Mouse (Mus musculus): ENCODE data around the gene Top3a. TPM values are rescaled to one million over a fixed set of nuclear protein-coding genes. Genes with fewer than 3 reads are reported as not detected.
A peak's percentile ranks its signal among the peaks of the same experiment; 100 is the strongest.

Top3a gene
- polyA plus RNA-seq, 1 experiment from 2014 or later: 17.8 TPM

- Histone ChIP-seq H3K4me1 (peaks cover 31% of the 10 kb centered on the region), H3K9me3 (no peaks in the 10 kb centered on the region), H3K27ac (replicated peaks) (no peak overlapping the region), H3K36me3 (peaks cover 40% of the 10 kb centered on the region), H3K4me2 (replicated peaks) (peak overlapping the region; percentile 75), H3K9ac (replicated peaks) (no peak overlapping the region), H3K27me3 (no peaks in the 10 kb centered on the region), H3K4me3 (peak overlapping the region; percentile 91)
- 82% methylated on average over 6 of the region's 6 CpGs for WGBS
- ATAC-seq (ENCODE audit: low FRiP score, low read depth): no peak
These were observed 47.9 kb downstream of the Top3a start for GRCm38 (mm10) chr11:60729217-60729641.

GRCm38 (mm10) chr11:60728260-60728761 lies 48.9 kb downstream of the Top3a start, which contains the start of gene Mief2:
Gene Mief2 (plus strand): TSS chr11:60728398.
- peaks cover 31% of the 10 kb centered on the region for H3K4me1 ChIP-seq
- H3K27ac ChIP-seq (replicated peaks): peak within 1 kb of the TSS; percentile 88
- H3K4me3 ChIP-seq: peak within 1 kb of the TSS; percentile 91
- WGBS: under 1% methylated on average over 44 of the region's 44 CpGs
- no peaks in the 10 kb centered on the region for H3K27me3 ChIP-seq
- peaks cover 41% of the 10 kb centered on the region for H3K36me3 ChIP-seq
- peak within 1 kb of the TSS; percentile 75 for H3K4me2 ChIP-seq (replicated peaks)
- peak within 1 kb of the TSS; percentile 90 for H3K9ac ChIP-seq (replicated peaks)
- H3K9me3 ChIP-seq: no peaks in the 10 kb centered on the region
- ATAC-seq (ENCODE audit: low FRiP score, low read depth): peak; percentile 83

- H3K9ac ChIP-seq (replicated peaks): peak overlapping the region; percentile 90
- WGBS: 8% methylated on average over 12 of the region's 12 CpGs
- H3K4me1 ChIP-seq: peaks cover 31% of the 10 kb centered on the region
- H3K9me3 ChIP-seq: no peaks in the 10 kb centered on the region
- peaks cover 41% of the 10 kb centered on the region for H3K36me3 ChIP-seq
- H3K4me3 ChIP-seq: peak overlapping the region; percentile 91
- peak; percentile 28 for ATAC-seq (ENCODE audit: low FRiP score, low read depth)
- H3K4me2 ChIP-seq (replicated peaks): peak overlapping the region; percentile 75
- no peaks in the 10 kb centered on the region for H3K27me3 ChIP-seq
- H3K27ac ChIP-seq (replicated peaks): peak overlapping the region; percentile 88
These were observed 49.6 kb downstream of the Top3a start for GRCm38 (mm10) chr11:60727392-60728140.

GRCm38 (mm10) chr11:60726601-60727391 lies 50.4 kb downstream of the Top3a start, which contains the start of gene Flii:
Gene Flii (minus strand): TSS chr11:60727263.
- whole genome bisulfite sequencing: under 1% methylated on average over 62 of the region's 71 CpGs
- H3K27me3 ChIP-seq: no peaks in the 10 kb centered on the region
- H3K27ac ChIP-seq (replicated peaks): peak within 1 kb of the TSS; percentile 88
- peaks cover 44% of the 10 kb centered on the region for H3K36me3 ChIP-seq
- peak within 1 kb of the TSS; percentile 91 for H3K4me3 ChIP-seq
- peaks cover 31% of the 10 kb centered on the region for H3K4me1 ChIP-seq
- peak within 1 kb of the TSS; percentile 90 for H3K9ac ChIP-seq (replicated peaks)
- peak within 1 kb of the TSS; percentile 75 for H3K4me2 ChIP-seq (replicated peaks)
- H3K9me3 ChIP-seq: no peaks in the 10 kb centered on the region
- ATAC-seq (ENCODE audit: low FRiP score, low read depth): peak; percentile 74

GRCm38 (mm10) chr11:60719263-60719662 lies 57.9 kb downstream of the Top3a start:
- no peak for ATAC-seq (ENCODE audit: low FRiP score, low read depth)
- H3K4me2 ChIP-seq (replicated peaks): no peak overlapping the region
- H3K36me3 ChIP-seq: peaks cover 100% of the 10 kb centered on the region
- no peak overlapping the region for H3K9ac ChIP-seq (replicated peaks)
- no peaks in the 10 kb centered on the region for H3K9me3 ChIP-seq
- 95% methylated on average over 5 of the region's 5 CpGs for WGBS
- no peaks in the 10 kb centered on the region for H3K27me3 ChIP-seq
- H3K4me1 ChIP-seq: no peaks in the 10 kb centered on the region
- H3K27ac ChIP-seq (replicated peaks): no peak overlapping the region
- no peak overlapping the region for H3K4me3 ChIP-seq

- ATAC-seq (ENCODE audit: low FRiP score, low read depth): no peak
- H3K9me3 ChIP-seq: no peaks in the 10 kb centered on the region
- no peak overlapping the region for H3K9ac ChIP-seq (replicated peaks)
- peaks cover 100% of the 10 kb centered on the region for H3K36me3 ChIP-seq
- no peak overlapping the region for H3K4me2 ChIP-seq (replicated peaks)
- H3K4me3 ChIP-seq: no peak overlapping the region
- H3K27ac ChIP-seq (replicated peaks): no peak overlapping the region
- no peaks in the 10 kb centered on the region for H3K4me1 ChIP-seq
- WGBS: 92% methylated on average over 5 of the region's 5 CpGs
- H3K27me3 ChIP-seq: no peaks in the 10 kb centered on the region
These were observed 61.3 kb downstream of the Top3a start for GRCm38 (mm10) chr11:60715833-60716232.

GRCm38 (mm10) chr11:60712639-60713255 lies 64.4 kb downstream of the Top3a start:
- no peak for ATAC-seq (ENCODE audit: low FRiP score, low read depth)
- H3K4me2 ChIP-seq (replicated peaks): no peak overlapping the region
- 96% methylated on average over 13 of the region's 13 CpGs for WGBS
- H3K9ac ChIP-seq (replicated peaks): 0 out of 2 replicates have a peak overlapping the region, but pooled peaks have one; percentile 11
- H3K27me3 ChIP-seq: no peaks in the 10 kb centered on the region
- H3K36me3 ChIP-seq: peaks cover 100% of the 10 kb centered on the region
- H3K27ac ChIP-seq (replicated peaks): no peak overlapping the region
- no peak overlapping the region for H3K4me3 ChIP-seq
- no peaks in the 10 kb centered on the region for H3K9me3 ChIP-seq
- H3K4me1 ChIP-seq: no peaks in the 10 kb centered on the region

- H3K27ac ChIP-seq (replicated peaks): no peak overlapping the region
- ATAC-seq (ENCODE audit: low FRiP score, low read depth): no peak
- no peaks in the 10 kb centered on the region for H3K9me3 ChIP-seq
- no peak overlapping the region for H3K4me3 ChIP-seq
- H3K4me1 ChIP-seq: no peaks in the 10 kb centered on the region
- no peak overlapping the region for H3K9ac ChIP-seq (replicated peaks)
- H3K27me3 ChIP-seq: no peaks in the 10 kb centered on the region
- WGBS: 93% methylated on average over 18 of the region's 18 CpGs
- H3K4me2 ChIP-seq (replicated peaks): no peak overlapping the region
- H3K36me3 ChIP-seq: peaks cover 100% of the 10 kb centered on the region
These were observed 65.1 kb downstream of the Top3a start for GRCm38 (mm10) chr11:60712040-60712439.

GRCm38 (mm10) chr11:60711218-60711617 lies 65.9 kb downstream of the Top3a start:
- Histone ChIP-seq H3K9me3 (no peaks in the 10 kb centered on the region), H3K27ac (replicated peaks) (no peak overlapping the region), H3K9ac (replicated peaks) (no peak overlapping the region), H3K4me2 (replicated peaks) (no peak overlapping the region), H3K27me3 (no peaks in the 10 kb centered on the region), H3K4me1 (no peaks in the 10 kb centered on the region), H3K36me3 (peaks cover 100% of the 10 kb centered on the region), H3K4me3 (no peak overlapping the region)
- 97% methylated on average over 17 of the region's 17 CpGs for WGBS
- no peak for ATAC-seq (ENCODE audit: low FRiP score, low read depth)

- Histone ChIP-seq H3K4me2 (replicated peaks) (no peak overlapping the region), H3K4me3 (no peak overlapping the region), H3K36me3 (peaks cover 100% of the 10 kb centered on the region), H3K4me1 (no peaks in the 10 kb centered on the region), H3K9me3 (no peaks in the 10 kb centered on the region), H3K27ac (replicated peaks) (no peak overlapping the region), H3K27me3 (no peaks in the 10 kb centered on the region), H3K9ac (replicated peaks) (no peak overlapping the region)
- 95% methylated on average over 45 of the region's 45 CpGs for WGBS
- ATAC-seq (ENCODE audit: low FRiP score, low read depth): no peak
These were observed 67.4 kb downstream of the Top3a start for GRCm38 (mm10) chr11:60709481-60710465.

- 90% methylated on average over 10 of the region's 10 CpGs for WGBS
- no peak overlapping the region for H3K9ac ChIP-seq (replicated peaks)
- H3K4me2 ChIP-seq (replicated peaks): no peak overlapping the region
- no peaks in the 10 kb centered on the region for H3K27me3 ChIP-seq
- H3K36me3 ChIP-seq: peaks cover 100% of the 10 kb centered on the region
- H3K27ac ChIP-seq (replicated peaks): no peak overlapping the region
- peaks cover 3% of the 10 kb centered on the region; the same call in 1 of the 2 replicates for H3K4me1 ChIP-seq
- no peak for ATAC-seq (ENCODE audit: low FRiP score, low read depth)
- no peak overlapping the region for H3K4me3 ChIP-seq
- H3K9me3 ChIP-seq: no peaks in the 10 kb centered on the region
These were observed 68.5 kb downstream of the Top3a start for GRCm38 (mm10) chr11:60708631-60709030.

All from midbrain, embryonic 12.5 days (tissue).